Mouse (Mus musculus): Measurements from ENCODE around the gene Gm4498.
"Not testable (repeated sequence)": the region's sequence is repeated elsewhere in the genome, so short reads cannot be mapped to it uniquely, and the experiment has no call there.

DNA sequence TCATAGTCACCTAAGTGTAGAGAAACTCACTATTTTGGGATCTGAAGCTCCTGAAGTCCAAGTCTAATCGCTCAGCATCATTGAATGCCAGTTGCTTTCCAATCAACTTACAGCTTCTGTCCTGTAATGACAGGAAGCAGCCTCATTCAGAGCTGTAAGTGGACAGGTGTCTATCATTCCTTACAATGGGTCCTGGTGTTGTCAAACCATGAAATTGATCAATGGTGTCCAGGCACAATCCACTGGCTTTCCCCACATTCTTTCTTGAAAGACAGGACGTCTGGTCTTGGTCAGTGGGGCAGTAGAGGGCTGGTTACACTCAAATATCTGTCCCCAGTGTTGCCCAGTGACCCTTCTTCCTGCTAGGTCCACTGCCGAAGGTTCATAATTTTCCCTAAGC, 29.1 kb upstream of the Gm4498 start, which contains the start of gene Gm5890:
- TF ChIP-seq GATA1, TAL1 (IDR thresholded peaks at IDR 0.05; ENCODE audit: low read length): not testable (repeated sequence)

All from erythroblast, embryonic 14.5 days (primary cell).